Mouse (Mus musculus) bone marrow, adult 2 months (tissue): ENCODE results near the gene Zscan29. TPM values are rescaled to one million over a fixed set of nuclear protein-coding genes. Genes with fewer than 3 reads are reported as not detected.
"Not testable (repeated sequence)": the region's sequence is repeated elsewhere in the genome, so short reads cannot be mapped to it uniquely, and the experiment has no call there.

Experiments
- H3K27ac ChIP-seq: fragments of 200-500 bp; 2 replicates; pipeline ENCODE4 v1.5.1; 2012; ENCODE audit warnings: low read depth, mild to moderate bottlenecking, control low read depth, inconsistent platforms, low read length; ENCODE audit not compliant: control insufficient read depth, poor library complexity, insufficient read depth
- H3K4me1 ChIP-seq: fragments of 200-500 bp; 2 replicates; pipeline ENCODE4 v1.6.1; 2011; ENCODE audit warnings: low read length; ENCODE audit not compliant: control insufficient read depth, insufficient read depth
- H3K4me3 ChIP-seq: fragments of 200-500 bp; replicated peaks from 2 replicates; pipeline ENCODE3; 2011; ENCODE audit warnings: mild to moderate bottlenecking, low read depth, low read length, control low read depth; ENCODE audit not compliant: control insufficient read depth
- CTCF ChIP-seq: fragments of 200-500 bp; IDR thresholded peaks from 2 replicates; pipeline ENCODE4 v1.5.1; 2011; ENCODE audit warnings: low read length, control low read depth; ENCODE audit not compliant: control insufficient read depth, insufficient read depth
- POLR2A ChIP-seq: fragments of 200-500 bp; IDR thresholded peaks from 2 replicates; pipeline ENCODE4 v1.6.1; 2011; ENCODE audit warnings: low read depth, mild to moderate bottlenecking, control low read depth, low read length, borderline replicate concordance; ENCODE audit not compliant: control insufficient read depth
- WGBS: fragments of 180-500 bp; shearing (Covaris S2); methylation state at CpG from one replicate; pipeline ENCODE4 v1.1.7; 2018; 5-methylcytosine and 5-hydroxymethylcytosine counted together
- polyA plus RNA-seq: library from polyadenylated mRNA; stranded (reverse); fragments of >200 nt; gene quantifications from 2 replicates; pipeline ENCODE4 v1.2.4, GENCODE M21; 2011; ENCODE audit warnings: low replicate concordance; ENCODE audit not compliant: missing spikeins, insufficient read depth, insufficient read length

Gene Zscan29
- polyA plus RNA-seq, 1 experiment, result 12.3 TPM

DNA sequence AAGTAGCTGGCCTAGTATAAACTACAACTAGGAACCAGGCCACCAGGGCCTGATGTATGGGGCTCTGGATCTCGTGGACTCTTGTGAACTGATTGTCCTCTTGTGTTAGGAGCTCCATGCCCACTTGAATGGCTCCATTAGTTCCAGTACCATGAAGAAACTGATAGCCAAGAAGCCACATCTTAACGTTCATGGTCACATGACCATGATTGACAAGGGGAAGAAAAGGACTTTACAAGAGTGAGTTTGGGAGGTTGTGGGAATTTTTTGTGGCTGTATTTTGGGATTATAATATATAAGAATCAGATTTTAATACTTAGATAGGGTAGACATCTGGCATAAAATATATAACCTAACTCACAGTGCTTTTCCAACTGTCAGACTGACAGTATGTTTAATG is 28.5 kb downstream of the Zscan29 start:
- no peak overlapping the region for H3K27ac ChIP-seq
- no peak overlapping the region for H3K4me3 ChIP-seq
- TF ChIP-seq POLR2A, result no peak
- 65% methylated on average over 2 of the region's 2 CpGs for WGBS
- peaks cover 3% of the 10 kb centered on the region; the same call in 1 of the 2 replicates for H3K4me1 ChIP-seq

DNA sequence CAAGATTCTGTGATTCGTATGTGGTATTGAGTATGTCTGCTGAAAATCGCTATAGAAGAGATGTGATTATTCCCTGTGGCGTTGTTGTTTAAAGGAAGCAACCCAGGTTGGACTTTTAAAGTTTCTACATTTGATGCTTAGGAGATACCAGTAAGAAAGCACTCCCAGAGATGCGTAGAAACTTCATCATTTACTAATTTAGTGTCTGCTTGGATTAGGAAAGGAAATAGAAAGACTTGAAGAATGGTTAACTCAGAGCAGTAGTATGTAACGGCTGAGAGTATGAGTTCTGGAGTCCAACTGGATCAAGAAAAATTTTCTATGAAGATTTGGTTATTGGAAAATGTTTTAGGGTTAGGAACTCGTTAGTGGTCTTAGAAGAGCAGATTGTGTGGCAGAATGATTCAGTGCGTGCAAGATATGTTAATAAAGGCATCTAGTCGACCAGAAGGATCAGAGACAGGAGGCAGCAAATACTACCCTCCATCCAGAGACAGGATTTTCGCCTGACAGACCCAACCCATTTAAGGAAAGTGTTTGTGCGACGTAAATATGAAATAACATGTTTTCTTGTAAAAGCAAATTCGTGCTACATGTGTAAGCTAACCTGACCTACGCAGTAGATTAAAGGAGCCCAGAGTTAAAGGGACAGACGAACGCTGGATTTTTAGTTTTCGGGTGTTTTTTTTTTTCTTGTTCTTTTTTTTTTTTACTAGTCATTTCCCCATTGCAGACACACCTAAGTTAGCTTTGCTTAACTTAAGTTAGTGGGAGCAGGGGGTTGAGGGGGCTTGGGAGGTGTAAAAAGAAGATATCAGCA is 29.5 kb downstream of the Zscan29 start:
- no peak for TF ChIP-seq POLR2A
- no peak for TF ChIP-seq CTCF
- 65% methylated on average over 16 of the region's 16 CpGs for WGBS
- Histone ChIP-seq H3K4me3 (peak overlapping the region; percentile 99), H3K4me1 (peaks cover 3% of the 10 kb centered on the region; the same call in 1 of the 2 replicates), H3K27ac (no peak overlapping the region)

DNA sequence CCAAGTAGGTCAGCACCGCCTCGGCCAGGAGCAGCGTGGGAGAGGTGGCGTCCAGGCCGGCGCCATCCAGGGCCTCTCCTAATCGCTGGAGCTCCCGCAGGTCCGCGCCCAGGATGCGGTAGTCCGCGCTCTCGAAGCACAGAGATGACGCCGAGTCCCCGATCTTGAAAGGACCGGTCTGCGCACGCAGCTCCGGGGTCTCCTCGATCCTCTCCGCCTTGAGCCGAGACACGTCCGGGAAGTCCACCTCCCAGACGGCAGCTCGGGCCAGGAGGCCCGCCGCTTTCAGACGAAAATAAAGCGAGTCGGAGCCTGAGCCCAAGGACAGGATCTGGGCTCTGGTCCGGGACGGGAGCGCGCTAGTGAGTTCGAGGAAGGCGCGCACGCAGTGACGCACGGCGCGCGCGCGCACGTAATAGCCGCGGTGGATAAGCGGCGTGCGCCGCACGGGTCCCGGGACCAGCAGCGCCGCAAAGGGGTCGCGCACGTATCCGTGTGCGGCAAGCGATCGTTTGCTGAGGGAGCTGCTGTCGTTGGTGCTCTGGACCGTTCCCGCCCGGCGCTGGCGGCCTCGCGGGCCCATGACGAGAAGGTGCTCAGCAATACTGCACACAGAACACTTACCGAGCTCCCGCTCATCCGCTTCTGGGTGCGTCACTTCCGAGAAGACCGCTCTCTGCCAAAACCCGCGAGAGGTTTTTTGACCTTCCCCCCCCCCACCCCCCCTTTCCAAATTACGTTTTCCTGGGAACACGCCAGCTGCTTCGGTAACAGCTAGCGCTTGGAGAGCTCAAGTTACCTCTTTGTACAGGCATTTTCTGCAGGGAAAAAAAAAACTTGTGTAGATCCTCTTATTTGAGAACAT is 30.7 kb downstream of the Zscan29 start, which contains the start of the genes Adal and Lcmt2:
TSS of gene Adal (plus strand) at position 411 of the 865 bp plus-strand sequence.
TSS of gene Lcmt2 (minus strand) at position 636 of the 865 bp plus-strand sequence.
- peaks cover 3% of the 10 kb centered on the region; the same call in 1 of the 2 replicates for H3K4me1 ChIP-seq
- TF ChIP-seq CTCF, result no peak
- peak; percentile 60; the same call in 1 of the 2 replicates for TF ChIP-seq POLR2A
- H3K27ac ChIP-seq, result peak within 1 kb of the TSS; percentile 97
- H3K4me3 ChIP-seq, result peak within 1 kb of the TSS; percentile 99
- under 1% methylated on average over 87 of the region's 87 CpGs for WGBS

DNA sequence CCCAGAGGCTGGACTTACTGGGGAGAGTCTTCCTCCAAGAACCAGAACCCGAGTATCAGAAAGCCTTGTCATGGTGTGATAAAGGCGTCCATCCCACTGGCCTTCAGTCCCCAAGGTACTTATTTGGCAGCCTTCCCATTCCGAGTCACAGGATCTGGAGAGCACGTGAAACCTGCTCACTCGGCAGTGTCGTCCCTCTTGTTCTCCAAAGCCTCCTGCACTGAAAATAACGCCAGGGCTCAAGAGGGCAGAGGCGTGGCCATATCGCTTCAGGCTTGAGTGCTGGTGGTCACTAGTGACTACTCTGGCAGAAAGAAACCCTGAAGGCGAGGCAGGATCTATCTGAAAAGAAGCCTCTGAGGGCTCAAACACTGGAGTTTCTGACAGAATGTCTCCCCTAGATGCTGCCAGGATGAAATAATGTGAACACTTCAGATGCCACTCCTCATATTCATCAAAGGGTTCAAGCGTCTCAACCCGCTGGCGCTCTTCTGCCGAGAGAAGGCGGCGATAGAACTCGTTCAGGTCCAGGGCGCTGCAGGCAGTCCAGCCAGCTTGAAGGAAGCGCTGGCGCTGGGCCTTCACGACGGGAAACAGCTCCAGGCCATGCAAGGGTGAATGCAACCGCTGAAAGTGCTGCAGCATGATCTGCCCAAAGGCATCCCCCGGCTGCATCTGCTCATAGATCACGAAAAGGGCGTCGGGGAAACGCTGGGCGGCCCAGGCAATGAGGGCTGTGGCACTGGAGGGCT is 31.5 kb downstream of the Zscan29 start:
- WGBS, result 24% methylated on average over 29 of the region's 29 CpGs
- TF ChIP-seq CTCF (no peak), POLR2A (no peak)

DNA sequence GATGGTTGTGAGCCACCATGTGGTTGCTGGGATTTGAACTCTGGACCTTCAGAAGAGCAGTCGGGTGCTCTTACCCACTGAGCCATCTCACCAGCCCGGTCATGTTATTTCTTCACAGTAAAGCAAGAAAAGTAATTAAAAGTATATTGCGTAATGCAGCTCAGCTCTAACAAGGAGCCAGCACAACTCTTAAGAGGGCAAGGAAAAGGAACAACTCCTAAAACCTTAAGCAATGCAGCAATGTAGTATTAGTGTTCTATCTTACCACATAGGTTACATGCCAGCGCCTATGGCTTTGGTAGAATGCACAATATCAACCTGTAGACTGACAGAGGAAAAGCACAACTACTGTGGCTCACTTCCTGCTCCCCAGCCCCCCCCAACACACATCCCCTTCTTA is 33.6 kb downstream of the Zscan29 start:
- Histone ChIP-seq H3K4me3 (no peak overlapping the region), H3K27ac (no peak overlapping the region), H3K4me1 (peaks cover 3% of the 10 kb centered on the region; the same call in 1 of the 2 replicates)
- WGBS, result 61% methylated on average over 4 of the region's 4 CpGs
- TF ChIP-seq CTCF, result no peak

More for the DNA sequence above, 31.5 kb downstream of the Zscan29 start:
- Histone ChIP-seq H3K4me3 (peak overlapping the region; percentile 99), H3K4me1 (peaks cover 3% of the 10 kb centered on the region; the same call in 1 of the 2 replicates), H3K27ac (peak overlapping the region; percentile 97)

DNA sequence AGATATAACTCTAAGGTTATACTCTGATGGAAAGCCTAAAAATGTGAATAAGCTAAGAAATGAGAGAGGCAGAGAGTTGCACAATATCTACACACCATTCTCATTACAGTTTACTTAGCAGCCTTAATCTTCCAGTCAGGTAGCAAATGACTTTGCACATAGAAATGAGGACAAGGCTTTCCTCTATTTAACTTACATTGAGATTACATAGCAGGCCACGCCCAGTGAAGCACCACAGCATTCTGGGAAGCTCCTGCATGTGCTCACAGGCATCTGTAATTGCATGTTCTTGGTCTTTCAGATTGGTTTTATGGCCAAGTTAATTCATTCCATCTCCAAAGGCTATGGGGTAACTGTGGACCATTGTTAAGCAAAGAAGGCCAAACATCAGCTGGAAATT is 38.1 kb downstream of the Zscan29 start:
- TF ChIP-seq CTCF (no peak), POLR2A (no peak)
- no peak overlapping the region for H3K27ac ChIP-seq
- 63% methylated on average over 1 of the region's 1 CpGs for WGBS
- no peak overlapping the region for H3K4me3 ChIP-seq
- no peaks in the 10 kb centered on the region for H3K4me1 ChIP-seq

DNA sequence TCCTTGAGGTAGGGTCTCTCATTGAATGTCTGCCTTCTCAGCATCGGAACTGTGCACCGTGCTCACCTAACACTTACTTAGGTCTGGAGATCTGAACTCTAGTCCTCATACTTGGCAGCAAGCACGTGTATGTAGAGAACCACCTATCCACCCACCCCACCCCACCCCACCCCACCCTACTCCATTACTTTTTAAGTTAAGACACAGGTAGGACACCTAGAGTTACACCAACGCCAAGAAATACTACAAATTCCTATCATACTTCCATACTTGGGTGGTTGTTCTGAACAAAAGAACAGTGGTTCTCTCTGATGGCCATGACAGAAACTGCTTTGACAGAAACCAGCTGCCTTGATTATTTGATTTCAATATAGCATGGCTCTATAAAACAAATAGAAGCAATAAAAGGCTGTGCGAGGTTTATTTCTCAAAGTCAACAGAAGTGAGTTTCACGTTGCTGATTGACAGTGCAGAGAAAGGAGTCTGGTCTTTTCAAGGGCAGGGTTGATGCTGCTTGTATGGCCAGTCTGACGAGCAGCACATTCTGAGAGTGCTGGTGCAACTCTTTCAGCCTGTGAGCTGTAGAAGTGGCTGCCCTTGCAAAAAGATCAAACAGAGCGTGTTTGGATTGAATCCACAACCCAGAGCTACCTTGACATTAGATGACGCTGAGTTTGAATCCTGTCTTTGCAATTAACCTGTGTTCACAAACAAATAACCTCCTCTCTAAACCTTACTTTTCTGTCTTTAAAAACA is 41.9 kb downstream of the Zscan29 start:
- Histone ChIP-seq H3K4me3 (no peak overlapping the region), H3K27ac (no peak overlapping the region), H3K4me1 (no peaks in the 10 kb centered on the region; the same call in 1 of the 2 replicates)
- TF ChIP-seq CTCF, result no peak
- WGBS, result 74% methylated on average over 9 of the region's 9 CpGs

DNA sequence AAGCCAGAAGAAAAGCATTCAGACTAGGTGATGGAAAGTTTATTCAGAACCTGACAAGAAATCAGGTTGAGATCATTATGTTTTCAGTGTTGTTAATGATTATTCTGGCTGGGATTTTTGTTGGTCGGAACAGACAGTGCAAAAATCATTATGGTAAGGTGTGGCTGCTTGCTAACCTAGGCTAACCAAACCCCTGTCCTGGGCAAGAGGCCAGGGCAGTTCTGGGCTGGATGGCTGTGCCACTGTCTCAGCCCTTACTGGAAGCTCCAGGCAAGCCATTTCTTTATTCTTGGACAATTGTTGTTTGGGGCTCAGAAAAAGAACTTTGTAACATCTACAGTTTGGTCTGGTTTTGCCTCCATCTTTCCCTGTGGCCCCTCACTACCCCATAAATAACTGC is 43.4 kb downstream of the Zscan29 start:
- H3K4me1 ChIP-seq, result no peaks in the 10 kb centered on the region; the same call in 1 of the 2 replicates
- no peak for TF ChIP-seq POLR2A
- TF ChIP-seq CTCF, result no peak
- H3K27ac ChIP-seq, result no peak overlapping the region
- H3K4me3 ChIP-seq, result no peak overlapping the region
- WGBS, result 84% methylated on average over 1 of the region's 1 CpGs

DNA sequence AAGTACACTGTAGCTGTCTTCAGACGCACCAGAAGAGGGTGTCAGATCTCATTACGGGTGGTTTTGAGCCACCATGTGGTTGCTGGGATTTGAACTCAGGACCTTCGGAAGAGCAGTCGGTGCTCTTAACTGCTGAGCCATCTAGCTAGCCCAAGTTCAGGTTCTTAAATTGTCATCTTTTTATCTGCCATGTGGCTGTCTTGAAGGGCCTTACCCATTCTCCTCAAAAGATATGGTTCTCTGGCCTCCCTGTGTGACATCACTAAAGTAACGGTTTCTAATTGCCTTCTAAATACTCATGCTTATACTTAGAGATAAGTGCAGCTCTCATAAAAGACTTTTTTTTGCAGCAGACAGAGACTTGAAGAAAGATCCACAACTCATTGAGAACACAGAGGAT is 44.6 kb downstream of the Zscan29 start:
- H3K27ac ChIP-seq, H3K4me1 ChIP-seq, H3K4me3 ChIP-seq: not testable (repeated sequence)
- WGBS, result 86% methylated on average over 5 of the region's 5 CpGs
